Mouse (Mus musculus) olfactory bulb, adult 2 months (tissue): ENCODE data around the gene Shisa7.

ENCODE experiments used
- CTCF ChIP-seq: fragments of 200-500 bp; IDR thresholded peaks from 2 replicates; pipeline ENCODE4 v1.5.1; 2012; ENCODE audit warnings: low read depth, mild to moderate bottlenecking, low read length, moderate library complexity; ENCODE audit not compliant: insufficient read depth
- POLR2A ChIP-seq: fragments of 200-500 bp; IDR thresholded peaks from 2 replicates; pipeline ENCODE4 v1.6.1; 2012; ENCODE audit warnings: mild to moderate bottlenecking, low read depth, low read length, moderate library complexity; ENCODE audit not compliant: insufficient read depth

GRCm38 (mm10) chr7:4816559-4816958, 27.9 kb downstream of the Shisa7 start:
- TF ChIP-seq POLR2A (no peak), CTCF (no peak)
